Mouse (Mus musculus): Measurements from ENCODE around the gene Uhrf1. TPM values are rescaled to one million over a fixed set of nuclear protein-coding genes. Genes with fewer than 3 reads are reported as not detected.

The Uhrf1 gene
- total and polyA plus RNA-seq, 3 experiments = 115 to 201 (median 133) TPM

- no peaks in the 10 kb centered on the region for H3K27me3 ChIP-seq (ENCODE audit: control insufficient read depth in 1 of 2, insufficient read depth in 2 of 2, low read length in 2 of 2)
- H3K9ac ChIP-seq (ENCODE audit: control insufficient read depth, low read depth, low read length, poor library complexity, severe bottlenecking) = no peak overlapping the region
- peak; percentile 89 for TF ChIP-seq ZKSCAN1 (IDR thresholded peaks at IDR 0.05; ENCODE audit: low read depth, low read length)
- no peak for TF ChIP-seq BHLHE40 (IDR thresholded peaks at IDR 0.05; ENCODE audit: borderline replicate concordance, low read depth, low read length)
- no peak for TF ChIP-seq MAFK (IDR thresholded peaks at IDR 0.05; ENCODE audit: borderline replicate concordance, low read depth, low read length)
- TF ChIP-seq GATA1 (IDR thresholded peaks at IDR 0.05; ENCODE audit: low read depth, low read length) = no peak
- peaks cover 3 to 9% of the 10 kb centered on the region in 2 experiments; a peak in 2 of 4 replicates for H3K4me1 ChIP-seq (ENCODE audit: control insufficient read depth in 1 of 2, insufficient read depth in 2 of 2, low read length in 2 of 2)
- no peaks in the 10 kb centered on the region for H3K9me3 ChIP-seq (replicated peaks; ENCODE audit: insufficient read depth, low read length)
- peaks cover 0 to 6% of the 10 kb centered on the region in 2 experiments; a peak in 3 of 4 replicates for H3K36me3 ChIP-seq (ENCODE audit: control insufficient read depth in 1 of 2, insufficient read depth in 2 of 2, low read length in 2 of 2)
- H3K4me3 ChIP-seq (ENCODE audit: control insufficient read depth in 1 of 2, insufficient read depth in 1 of 2, low read depth in 2 of 2, low read length in 2 of 2) = no peak overlapping the region
- peaks cover 7% of the 10 kb centered on the region for H3K79me2 ChIP-seq (ENCODE audit: control insufficient read depth, insufficient read depth, low read length, poor library complexity)
- no peak overlapping the region for H3K27ac ChIP-seq (ENCODE audit: control insufficient read depth, low read depth, low read length)
- no peak for DNase-seq (ENCODE audit: low read depth, low spot score)
These were observed 29.1 kb upstream of the Uhrf1 start for GRCm38 (mm10) chr17:56273986-56274385.

GRCm38 (mm10) chr17:56275842-56276480 is 27.2 kb upstream of the Uhrf1 start:
- Histone ChIP-seq H3K27ac (ENCODE audit: control insufficient read depth, low read depth, low read length) (peak overlapping the region; percentile 61), H3K36me3 (ENCODE audit: control insufficient read depth in 1 of 2, insufficient read depth in 2 of 2, low read length in 2 of 2) (peaks cover 0 to 2% of the 10 kb centered on the region in 2 experiments; a peak in 2 of 4 replicates), H3K9ac (ENCODE audit: control insufficient read depth, low read depth, low read length, poor library complexity, severe bottlenecking) (peak overlapping the region; percentile 84), H3K27me3 (ENCODE audit: control insufficient read depth in 1 of 2, insufficient read depth in 2 of 2, low read length in 2 of 2) (no peaks in the 10 kb centered on the region), H3K9me3 (replicated peaks; ENCODE audit: insufficient read depth, low read length) (no peaks in the 10 kb centered on the region), H3K4me1 (ENCODE audit: control insufficient read depth in 1 of 2, insufficient read depth in 2 of 2, low read length in 2 of 2) (peaks cover 3 to 9% of the 10 kb centered on the region in 2 experiments; a peak in 2 of 4 replicates), H3K79me2 (ENCODE audit: control insufficient read depth, insufficient read depth, low read length, poor library complexity) (peaks cover 5% of the 10 kb centered on the region), H3K4me3 (ENCODE audit: control insufficient read depth in 1 of 2, insufficient read depth in 1 of 2, low read depth in 2 of 2, low read length in 2 of 2) (peak overlapping the region; percentile 84 to 86)
- TF ChIP-seq ZMIZ1 (IDR thresholded peaks at IDR 0.05; ENCODE audit: low read depth, low read length) (no peak), POLR2A (IDR thresholded peaks at IDR 0.05; ENCODE audit: control insufficient read depth in 1 of 2, insufficient read depth in 1 of 2, low read depth in 1 of 2, low read length in 2 of 2, poor library complexity in 1 of 2) (no peak), UBTF (IDR thresholded peaks at IDR 0.05; ENCODE audit: borderline replicate concordance, insufficient read depth, low read depth, low read length) (no peak), USF2 (IDR thresholded peaks at IDR 0.05; ENCODE audit: borderline replicate concordance in 1 of 2, insufficient read depth in 1 of 2, low read depth in 1 of 2, low read length in 2 of 2) (no peak), MYB (IDR thresholded peaks at IDR 0.05; ENCODE audit: low read depth, low read length) (no peak), GABPA (IDR thresholded peaks at IDR 0.05; ENCODE audit: low read depth, low read length) (no peak), ZNF384 (IDR thresholded peaks at IDR 0.05; ENCODE audit: low read depth, low read length) (peak; percentile 81), TBP (IDR thresholded peaks at IDR 0.05; ENCODE audit: low read depth, low read length) (peak; percentile 46; the same call in 1 of the 2 replicates), NRF1 (IDR thresholded peaks at IDR 0.05; ENCODE audit: insufficient read depth, low read depth, low read length, poor library complexity, severe bottlenecking) (0 out of 2 replicates have a peak, but pooled peaks have one; percentile 6), CTCF (IDR thresholded peaks at IDR 0.05 in 2 of 3, conservative IDR thresholded peaks at IDR 0.05 in 1 of 3; ENCODE audit: control insufficient read depth in 1 of 3, insufficient read depth in 1 of 3, low read depth in 2 of 3, low read length in 3 of 3, poor library complexity in 1 of 3, severe bottlenecking in 1 of 3) (no peak), MYC (IDR thresholded peaks at IDR 0.05; ENCODE audit: low read depth, low read length) (no peak), BHLHE40 (IDR thresholded peaks at IDR 0.05; ENCODE audit: borderline replicate concordance, low read depth, low read length) (no peak)
- DNase-seq (ENCODE audit: low read depth, low spot score) = peak; percentile 55
